7 mouse cellular contexts compared by ENCODE assay signal in the genomic region with DNA sequence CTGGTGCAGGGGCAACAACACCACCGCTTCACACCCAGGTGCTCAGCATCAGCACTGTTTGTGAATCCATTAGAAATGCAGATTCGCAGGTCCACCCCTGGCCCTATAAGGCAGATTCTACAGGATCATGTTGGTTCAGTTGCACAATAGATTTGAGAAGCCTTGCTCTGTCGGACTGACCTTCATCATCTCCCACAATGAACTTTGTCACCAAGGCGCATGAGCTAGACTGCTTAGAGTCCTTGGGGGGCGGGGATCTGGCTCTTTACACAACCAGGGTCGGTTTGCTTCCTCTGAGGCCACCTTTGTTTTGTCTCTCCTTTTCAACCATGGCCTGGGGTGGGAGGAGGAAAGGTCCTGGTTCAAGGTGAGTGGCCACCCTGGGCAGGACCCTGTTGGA.
"Had no signal": no experiment of that assay in that cellular context is flagged by ENCODE, and none has a peak within 500 bp of the region (broad histone marks: within the 10 kb centered on the region; RNA-seq: fewer than 3 reads in every experiment).

No protein-coding gene starts in this region.

- DNase-seq: kidney, adult 2 months; kidney, postnatal 36 days; lung, embryonic 14.5 days; lung, postnatal 10 days; lung, postnatal 4 days; right cerebral cortex, postnatal 14 days; thymus, postnatal 36 days had no signal
